Mouse (Mus musculus) ES-E14 (cell line): ENCODE measurements around the gene Bcorl1. TPM values are rescaled to one million over a fixed set of nuclear protein-coding genes. Genes with fewer than 3 reads are reported as not detected.

Source experiments
- DNase-seq: peaks from one replicate; pipeline ENCODE4 v3.0.0-alpha.2; 2013; ENCODE audit warnings: low read depth, low spot score
- H3K27ac ChIP-seq: 2 replicates; pipeline ENCODE4 v1.5.1; 2012; ENCODE audit warnings: low read depth, mild to moderate bottlenecking, low read length, moderate library complexity, mixed read lengths; ENCODE audit not compliant: poor library complexity, insufficient read depth, severe bottlenecking
- H3K36me3 ChIP-seq: 2 replicates; pipeline ENCODE4 v1.6.1; 2012; ENCODE audit warnings: mild to moderate bottlenecking, low read length, moderate library complexity, mixed read lengths; ENCODE audit not compliant: control insufficient read depth, poor library complexity, insufficient read depth, severe bottlenecking
- H3K4me1 ChIP-seq, 2 experiments: fragments of 150-350 bp in 1 of 2; sonication (generic) in 1 of 2; 2 replicates each; pipeline ENCODE4 v1.6.1; 2012; ENCODE audit warnings: low read length in 2 of 2, mild to moderate bottlenecking in 1 of 2, mixed read lengths in 1 of 2; ENCODE audit not compliant: control insufficient read depth in 2 of 2, insufficient read depth in 2 of 2, poor library complexity in 1 of 2
- H3K4me3 ChIP-seq, 2 experiments: fragments of 150-350 bp in 1 of 2; sonication (generic) in 1 of 2; 2 replicates each; pipeline ENCODE4 v1.5.1; 2012; ENCODE audit warnings: low read length in 2 of 2, low read depth in 1 of 2, mild to moderate bottlenecking in 1 of 2, mixed read lengths in 1 of 2; ENCODE audit not compliant: insufficient read depth in 1 of 2, poor library complexity in 1 of 2, severe bottlenecking in 1 of 2
- H3K9ac ChIP-seq: 2 replicates; pipeline ENCODE4 v1.6.1; 2012; ENCODE audit warnings: low read depth, mild to moderate bottlenecking, low read length, mixed read lengths; ENCODE audit not compliant: poor library complexity, insufficient read depth, severe bottlenecking
- H3K9me3 ChIP-seq: fragments of 150-350 bp; sonication (generic); 2 replicates; pipeline ENCODE4 v1.6.1; 2012; ENCODE audit warnings: low read depth, mild to moderate bottlenecking, low read length; ENCODE audit not compliant: control insufficient read depth, insufficient read depth
- CHD2 ChIP-seq: IDR thresholded peaks from 2 replicates; pipeline ENCODE4 v1.6.1; 2014; ENCODE audit warnings: mild to moderate bottlenecking, low read depth, low read length, inconsistent platforms
- HCFC1 ChIP-seq: IDR thresholded peaks from 2 replicates; pipeline ENCODE4 v1.6.1; 2012; ENCODE audit warnings: low read length, inconsistent platforms, borderline replicate concordance; ENCODE audit not compliant: insufficient read depth
- MAFK ChIP-seq: IDR thresholded peaks from 2 replicates; pipeline ENCODE4 v1.6.1; 2014; ENCODE audit warnings: mild to moderate bottlenecking, low read depth, low read length, inconsistent platforms; ENCODE audit not compliant: insufficient read depth
- ZC3H11A ChIP-seq: IDR thresholded peaks from 2 replicates; pipeline ENCODE4 v1.6.1; 2012; ENCODE audit warnings: low read depth, mild to moderate bottlenecking, inconsistent platforms, low read length, borderline replicate concordance
- ZNF384 ChIP-seq: IDR thresholded peaks from 2 replicates; pipeline ENCODE4 v1.6.1; 2012; ENCODE audit warnings: low read depth, low read length, inconsistent platforms
- in situ Hi-C, 2 experiments: fragments of 600-800 bp; cut with MboI; formaldehyde crosslinking; loops; one replicate each; pipeline ENCODE4 v1.15.1; 2025; ENCODE audit warnings: low sequenced_read_pairs in 2 of 2, inconsistent platforms in 1 of 2; ENCODE audit not compliant: unreplicated experiment in 2 of 2
- total RNA-seq: library from RNA; depleted of rRNA; stranded (reverse); fragments of 300-350 nt; gene quantifications from 2 replicates; pipeline ENCODE4 v1.2.3, GENCODE M21; 2012; rRNA removed

Bcorl1 gene
- total RNA-seq, result 1.7 and 2.7 TPM in 2 replicates

DNA sequence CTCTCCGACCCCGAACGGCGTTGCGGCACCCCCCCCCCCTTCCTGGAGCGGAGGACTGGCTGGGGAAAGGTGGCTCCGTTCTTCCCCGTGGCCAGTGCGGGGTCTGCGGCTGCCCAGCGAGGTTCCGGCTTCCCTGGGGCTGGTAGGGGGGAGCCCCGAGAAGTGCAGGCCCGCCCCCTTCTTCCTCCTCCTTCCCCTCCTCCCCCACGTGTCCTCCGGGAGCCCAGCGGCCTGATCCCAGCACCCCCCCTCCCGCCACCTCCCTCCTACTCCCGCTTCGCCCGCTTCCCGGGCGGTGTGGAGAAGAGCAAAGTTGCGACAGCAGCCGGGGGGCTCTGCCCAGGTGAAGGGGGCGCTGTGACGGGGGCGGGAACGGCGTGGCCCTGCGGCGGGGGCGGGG lies at the start of gene Bcorl1:
Bcorl1 (plus strand) TSS at position 218 of the 400 bp plus-strand sequence.
- H3K4me3 ChIP-seq, result peak within 1 kb of the TSS; percentile 69 to 88
- 0 out of 4 replicates have a peak, but pooled peaks cover 0 to 2% of the 10 kb centered on the region in 2 experiments for H3K4me1 ChIP-seq
- TF ChIP-seq HCFC1, result no peak
- TF ChIP-seq CHD2, result no peak
- no peak for TF ChIP-seq ZNF384
- no peak for TF ChIP-seq ZC3H11A
- no peak for TF ChIP-seq MAFK
- in situ Hi-C loops, result no loop called here
- no peaks in the 10 kb centered on the region for H3K9me3 ChIP-seq
- peak within 1 kb of the TSS; percentile 75 for H3K9ac ChIP-seq
- no peaks in the 10 kb centered on the region for H3K36me3 ChIP-seq
- no peak within 1 kb of the TSS for H3K27ac ChIP-seq
- DNase-seq, result no peak

DNA sequence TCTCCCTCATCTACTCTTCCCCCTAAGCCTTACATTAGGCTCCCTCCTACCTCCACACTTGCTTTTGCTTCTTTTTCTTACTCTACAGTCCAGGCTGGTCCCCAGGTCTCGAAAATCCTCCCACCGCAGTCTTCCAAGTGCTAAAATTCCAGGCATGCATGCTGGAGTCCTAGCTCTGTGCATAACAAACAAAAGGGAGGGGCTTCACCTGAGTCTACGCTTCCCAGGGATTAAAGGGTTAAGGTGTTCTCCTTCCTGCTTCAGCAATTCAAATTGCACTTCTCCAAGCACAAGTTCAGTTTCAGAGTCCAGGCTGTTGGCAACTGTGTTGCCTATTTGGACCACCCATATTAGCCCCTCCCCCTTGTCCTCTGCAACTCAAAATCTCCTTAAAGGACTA lies 49.7 kb upstream of the Bcorl1 start:
- no peaks in the 10 kb centered on the region for H3K36me3 ChIP-seq
- H3K27ac ChIP-seq, result no peak overlapping the region
- in situ Hi-C loops, result no loop called here
- peaks cover 0 to 2% of the 10 kb centered on the region in 2 experiments; a peak in 1 of 4 replicates for H3K4me1 ChIP-seq
- H3K9ac ChIP-seq, result no peak overlapping the region; the same call in 1 of the 2 replicates
- no peak overlapping the region for H3K4me3 ChIP-seq
- DNase-seq, result no peak
- no peaks in the 10 kb centered on the region for H3K9me3 ChIP-seq
- no peak for TF ChIP-seq ZNF384
- TF ChIP-seq HCFC1, result no peak
- TF ChIP-seq CHD2, result no peak

DNA sequence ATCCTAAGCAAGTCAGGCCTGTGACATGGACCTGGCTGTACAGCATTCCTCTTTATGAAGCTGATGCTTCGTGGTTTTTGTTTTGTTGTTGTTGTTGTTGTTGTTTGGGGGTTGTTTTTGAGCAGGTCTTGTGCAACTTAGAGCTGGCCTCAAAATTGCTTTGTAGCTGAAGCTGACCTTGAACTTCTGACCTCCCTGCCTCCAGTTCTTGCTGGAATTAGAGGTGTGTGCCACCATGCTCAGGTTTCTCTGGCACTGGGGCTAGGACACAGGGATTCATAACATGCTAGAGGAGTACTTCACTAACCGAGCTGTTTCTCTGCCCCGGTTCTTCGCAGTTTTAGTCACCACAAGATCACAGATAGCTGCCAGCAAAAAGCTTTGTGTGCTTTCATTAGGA lies 35.8 kb upstream of the Bcorl1 start:
- H3K4me1 ChIP-seq, result peaks cover 0 to 2% of the 10 kb centered on the region in 2 experiments; a peak in 2 of 4 replicates
- H3K9ac ChIP-seq, result no peak overlapping the region
- no peaks in the 10 kb centered on the region for H3K9me3 ChIP-seq
- H3K4me3 ChIP-seq, result no peak overlapping the region
- DNase-seq, result no peak
- TF ChIP-seq MAFK (no peak), CHD2 (no peak), ZC3H11A (no peak), HCFC1 (no peak), ZNF384 (no peak)
- H3K36me3 ChIP-seq, result no peaks in the 10 kb centered on the region
- in situ Hi-C loops, result no loop called here
- peak overlapping the region; percentile 68; the same call in 1 of the 2 replicates for H3K27ac ChIP-seq

DNA sequence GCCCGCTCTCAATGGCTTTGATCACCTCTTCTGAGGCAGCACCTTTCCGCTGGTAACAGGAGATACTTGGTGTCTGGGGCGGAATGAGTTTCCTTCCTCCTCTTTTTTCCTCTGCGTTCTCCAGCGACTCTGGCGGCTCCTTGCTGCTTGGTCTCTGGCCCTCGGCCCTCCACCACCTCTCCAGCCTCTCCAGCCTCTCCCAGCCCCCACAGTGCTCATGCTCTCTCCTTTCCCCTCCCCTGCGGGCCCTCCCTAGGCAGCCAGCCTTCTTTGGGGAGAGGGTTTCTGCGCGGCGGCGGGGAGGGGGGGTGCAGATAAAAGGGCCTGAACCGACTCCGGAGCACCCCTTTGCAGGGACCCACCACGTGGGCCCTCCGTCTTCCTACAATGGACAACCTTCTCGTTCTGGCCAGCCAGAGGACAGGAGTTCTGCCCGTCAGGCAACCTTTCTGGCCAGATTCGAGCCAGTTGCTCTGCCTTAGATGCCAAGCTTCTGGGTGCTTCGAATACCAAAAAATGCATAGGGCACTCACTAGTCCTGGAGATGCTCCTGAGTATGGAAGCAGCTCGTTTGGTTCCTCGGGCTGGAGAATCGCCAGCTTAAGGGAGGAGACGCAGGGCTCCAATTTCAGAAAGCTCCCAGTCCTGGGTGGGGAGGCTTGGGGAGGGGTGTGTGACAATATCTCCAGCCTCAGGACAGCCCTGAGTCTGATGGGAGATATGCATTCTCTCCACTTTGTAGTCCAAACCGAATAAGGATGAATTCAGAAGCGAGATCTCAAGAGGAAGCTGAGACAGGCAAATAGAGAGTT lies 30.2 kb upstream of the Bcorl1 start:
- no peaks in the 10 kb centered on the region for H3K9me3 ChIP-seq
- no peak overlapping the region; the same call in 1 of the 2 replicates for H3K27ac ChIP-seq
- H3K4me1 ChIP-seq, result peaks cover 0 to 6% of the 10 kb centered on the region in 2 experiments; a peak in 2 of 4 replicates
- in situ Hi-C loops, result no loop called here
- H3K36me3 ChIP-seq, result no peaks in the 10 kb centered on the region
- peak overlapping the region; percentile 15 to 24; a peak in 1 of 4 replicates for H3K4me3 ChIP-seq
- TF ChIP-seq ZNF384, result no peak
- TF ChIP-seq HCFC1, result no peak
- no peak for TF ChIP-seq MAFK
- TF ChIP-seq CHD2, result no peak
- no peak for TF ChIP-seq ZC3H11A
- DNase-seq, result no peak
- H3K9ac ChIP-seq, result peak overlapping the region; percentile 52; the same call in 1 of the 2 replicates
